Mouse (Mus musculus) left cerebral cortex, postnatal 4 days (tissue): ENCODE measurements around the gene Dsp. TPM values are rescaled to one million over a fixed set of nuclear protein-coding genes. Genes with fewer than 3 reads are reported as not detected.

Experiments
- DNase-seq: peaks from one replicate; pipeline ENCODE4 v3.0.0-alpha.2; 2022
- intact Hi-C: fragments of 180-260 bp; cut with DNase I; formaldehyde crosslinking; loops from one replicate; pipeline ENCODE4 v1.15.1; 2025
- total RNA-seq, 2 experiments: library from RNA; stranded (reverse); gene quantifications; 2 replicates each; pipeline ENCODE4 v1.2.3; 2021

Dsp gene
- total RNA-seq, result under 1 TPM; 0.38 to 0.40 TPM

DNA sequence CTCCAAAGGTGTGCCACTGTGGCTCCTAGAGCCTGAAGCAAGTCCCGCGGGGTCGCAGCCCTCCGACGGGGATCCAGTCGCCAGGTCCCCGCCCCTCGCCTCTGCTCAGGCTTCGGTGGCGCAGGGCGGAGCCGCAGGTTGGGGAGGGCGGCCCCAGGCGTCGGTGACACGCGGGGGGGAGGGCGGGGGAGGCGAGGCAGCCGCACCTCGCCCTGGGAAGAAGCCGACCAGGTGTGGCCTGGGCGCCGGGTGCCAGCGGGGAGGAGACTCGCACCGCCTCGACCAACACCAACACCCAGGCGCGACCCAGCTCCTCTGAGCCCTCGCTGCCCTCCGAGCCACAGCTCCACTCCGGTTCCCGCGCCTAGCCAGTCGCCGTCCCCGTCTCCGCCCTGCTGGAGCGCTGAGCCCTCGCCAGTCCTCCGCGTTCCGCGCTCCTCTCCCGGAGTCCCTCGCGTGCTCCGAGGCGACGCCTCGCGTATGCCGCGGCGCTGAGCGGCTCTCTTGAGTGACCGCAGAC, at the start of gene Dsp:
TSS of gene Dsp (plus strand) at position 226 of the 520 bp plus-strand sequence.
- DNase-seq, result peak; percentile 30
- intact Hi-C loops, result no loop called here

DNA sequence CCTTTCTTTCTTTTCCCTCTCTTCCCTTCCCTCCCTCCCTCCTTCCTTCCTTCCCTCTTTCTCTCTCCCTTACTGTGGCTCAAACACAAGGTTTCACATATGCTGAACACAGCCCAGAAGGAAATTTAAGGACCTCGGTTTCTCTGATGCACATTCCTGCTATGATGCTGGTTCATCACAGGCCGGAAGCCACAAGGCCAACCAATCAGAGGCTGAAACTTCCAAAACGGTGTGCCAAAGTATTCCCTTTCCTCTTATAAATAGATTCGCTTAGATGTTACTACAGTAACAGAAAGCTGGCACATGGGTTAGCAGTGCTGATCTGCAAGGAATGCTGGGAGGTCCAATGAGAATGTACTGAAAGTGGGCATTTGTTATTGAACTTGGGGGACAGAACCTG, 47.7 kb upstream of the Dsp start:
- intact Hi-C loops, result no loop called here
- no peak for DNase-seq

DNA sequence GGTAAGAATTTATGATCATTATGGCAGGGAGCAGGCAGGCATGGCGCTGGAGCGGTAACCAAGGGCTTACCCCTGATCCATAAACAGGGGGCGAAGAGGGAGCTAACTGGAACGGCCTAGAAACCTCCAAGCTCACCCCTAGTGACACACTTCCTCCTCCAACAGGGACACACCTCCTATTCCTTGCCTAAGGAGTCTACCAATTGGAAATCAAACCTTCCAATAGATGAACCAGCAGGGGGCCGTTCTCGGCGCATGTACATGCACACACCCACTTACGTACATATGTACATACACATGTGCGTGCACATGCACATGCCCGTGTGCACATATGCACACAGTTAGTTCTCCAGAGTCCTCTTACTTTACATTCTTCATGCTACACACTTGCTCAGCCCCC, 46.6 kb upstream of the Dsp start:
- DNase-seq, result no peak
- intact Hi-C loops, result no loop called here

DNA sequence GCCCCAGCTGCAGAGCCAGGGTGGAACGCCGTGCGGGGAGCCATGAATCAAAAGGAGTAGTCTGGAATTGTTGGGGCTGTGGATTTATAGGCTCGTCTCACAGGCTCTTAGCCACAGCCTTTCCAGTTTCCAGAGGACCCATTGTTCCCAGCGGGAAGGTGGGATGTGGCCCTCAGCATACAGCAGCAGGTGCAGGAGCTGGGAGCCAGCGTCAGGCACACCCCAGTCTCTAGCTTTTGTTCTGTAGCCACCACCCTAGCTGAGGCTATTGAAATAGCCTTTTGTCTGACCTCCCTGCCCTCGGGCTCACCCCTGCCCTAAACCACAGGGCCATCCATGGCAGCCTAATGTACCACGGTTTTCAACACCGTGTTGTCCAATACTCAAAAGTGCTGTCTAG, 42.0 kb upstream of the Dsp start:
- DNase-seq, result no peak
- intact Hi-C loops, result no loop called here

DNA sequence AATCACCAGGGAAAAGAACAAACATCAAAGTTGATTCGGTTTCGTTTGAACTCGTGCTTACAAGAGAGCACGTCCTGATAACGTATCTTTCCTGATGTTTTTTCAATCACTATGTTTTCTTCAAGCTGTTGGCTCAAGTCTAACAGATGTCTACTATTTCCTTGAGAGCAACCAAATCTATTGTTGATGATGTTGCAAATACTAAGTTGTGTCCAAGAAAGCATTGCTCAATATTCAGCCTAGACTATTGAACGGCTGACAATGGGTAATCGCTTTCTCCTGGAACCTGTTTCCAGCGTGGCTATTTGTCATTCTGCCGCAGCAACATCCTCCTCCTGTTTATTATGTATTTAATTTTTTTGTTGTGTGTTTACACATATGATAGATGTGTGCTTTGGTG, 28.8 kb upstream of the Dsp start:
- DNase-seq, result no peak
- intact Hi-C loops, result no loop called here

DNA sequence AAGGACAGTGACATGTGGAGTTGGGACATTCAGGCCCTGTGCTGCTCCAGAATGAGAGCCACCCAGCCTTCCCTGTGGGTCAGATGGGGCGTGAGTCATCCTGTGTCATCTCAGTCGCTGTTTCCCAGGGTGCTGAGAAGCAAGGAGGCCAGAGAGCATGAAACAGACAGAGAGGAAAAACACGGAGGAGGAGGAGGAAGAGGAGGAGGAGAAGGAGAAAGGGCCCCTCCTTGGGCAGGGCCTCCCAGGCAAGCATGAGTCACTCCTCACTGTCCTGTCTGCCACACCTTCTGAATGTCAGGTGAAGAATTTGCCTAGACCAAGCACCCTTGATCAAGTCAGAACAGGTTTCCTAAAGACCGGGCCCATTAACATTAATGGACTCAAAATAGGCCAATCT, 27.4 kb upstream of the Dsp start:
- no peak for DNase-seq

DNA sequence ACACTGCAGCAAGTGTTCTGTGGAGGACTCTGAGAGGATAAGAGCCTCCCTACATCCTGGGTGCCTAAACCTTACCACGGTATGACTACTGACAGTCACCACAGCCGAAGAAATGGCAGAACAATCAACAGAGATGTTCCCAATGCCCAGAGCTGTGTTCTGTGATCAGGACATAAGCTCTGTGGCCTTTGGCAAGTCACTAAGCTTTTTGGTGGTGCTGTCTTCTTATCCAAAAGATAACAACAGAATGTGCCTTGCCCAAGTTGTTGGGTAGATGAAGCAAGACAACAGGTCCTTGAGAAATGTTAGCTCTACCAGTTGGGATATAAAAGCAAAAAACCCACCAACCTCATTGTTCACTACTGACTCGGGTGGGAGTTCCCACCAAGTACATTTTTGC, 23.4 kb upstream of the Dsp start:
- intact Hi-C loops, result no loop called here

More for the DNA sequence above, 27.4 kb upstream of the Dsp start:
- intact Hi-C loops, result no loop called here

DNA sequence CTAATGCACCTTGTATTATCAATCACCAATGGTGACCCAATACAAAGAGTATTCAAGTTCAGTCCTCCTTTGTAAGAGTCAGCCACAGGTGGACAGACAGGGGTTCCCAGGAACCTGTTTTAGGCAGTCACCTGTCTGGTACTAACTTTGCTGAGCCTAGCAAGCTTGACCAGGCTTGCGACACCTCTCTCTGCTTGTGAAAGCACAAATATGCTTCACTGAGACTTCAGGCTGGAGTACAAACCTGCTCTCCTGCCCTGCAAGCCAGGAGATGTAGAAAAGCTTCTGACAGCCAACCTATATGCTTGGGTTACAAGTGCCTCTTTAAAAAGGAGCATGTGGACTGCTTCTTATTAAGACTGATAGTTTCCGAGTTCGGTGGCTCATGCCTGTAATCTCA, 22.8 kb upstream of the Dsp start:
- intact Hi-C loops, result no loop called here
- no peak for DNase-seq

More for the DNA sequence above, 23.4 kb upstream of the Dsp start:
- no peak for DNase-seq

DNA sequence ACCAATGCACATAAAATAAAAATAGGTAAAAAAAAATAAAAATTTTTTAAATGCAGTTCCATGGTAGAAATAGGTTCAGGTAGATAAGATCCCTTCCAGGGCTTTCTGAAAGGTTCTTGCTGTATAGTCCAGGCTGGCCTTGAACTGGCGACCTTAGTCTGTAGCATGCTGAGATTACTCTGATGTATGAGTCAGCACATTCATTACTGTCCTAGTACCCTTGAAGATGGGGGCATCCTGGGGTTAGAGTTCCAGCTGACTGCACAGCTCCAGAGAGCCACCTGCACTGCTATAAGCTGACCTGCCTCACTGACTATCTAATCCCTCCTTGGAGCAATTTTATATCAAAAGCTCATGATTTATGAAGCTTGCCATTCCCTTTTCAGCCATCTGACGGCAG, 21.6 kb upstream of the Dsp start:
- intact Hi-C loops, result no loop called here
- DNase-seq, result no peak

DNA sequence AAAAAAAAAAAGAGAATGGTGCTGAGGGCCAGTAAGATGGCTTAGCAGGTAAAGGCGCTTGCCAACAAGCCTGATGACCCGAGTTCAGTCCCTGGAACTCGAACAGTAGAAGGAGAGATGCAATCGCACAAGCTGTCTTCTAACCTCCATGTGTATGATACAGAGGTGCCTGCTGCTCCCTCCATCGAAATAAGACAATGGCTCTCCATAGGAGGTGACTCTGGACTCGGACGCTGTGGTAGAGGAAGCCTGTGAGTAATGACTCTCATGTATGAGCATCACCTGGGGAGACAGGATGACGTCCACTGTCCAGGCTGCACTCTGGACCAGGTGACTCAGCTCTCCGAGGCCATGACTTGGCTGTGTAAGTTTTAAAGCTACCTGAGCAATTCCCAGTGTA, 21.0 kb upstream of the Dsp start:
- intact Hi-C loops, result no loop called here
- no peak for DNase-seq

DNA sequence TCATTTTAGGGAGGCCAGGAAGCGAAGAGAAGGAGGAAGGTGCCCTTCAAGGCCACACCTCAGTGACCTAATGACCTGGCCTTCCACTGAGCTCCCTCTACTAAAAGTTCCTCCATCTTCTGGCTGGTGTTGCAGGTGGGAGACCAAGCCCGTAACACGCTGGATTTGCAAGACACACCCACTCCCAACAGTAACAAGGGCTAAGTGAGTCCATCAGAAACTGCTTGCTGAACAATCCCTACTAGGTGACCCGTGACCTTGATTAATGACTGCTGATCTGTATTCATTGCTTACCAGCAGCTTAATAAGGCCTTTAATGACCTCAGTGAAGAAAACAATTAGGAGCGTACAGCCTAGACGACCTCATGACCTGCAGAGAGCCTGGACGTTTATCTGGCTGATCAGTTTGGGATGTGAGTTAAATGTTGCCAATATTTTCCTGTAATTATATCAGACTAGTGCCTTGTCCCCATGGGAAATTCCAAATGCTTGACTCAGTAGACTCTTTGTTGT, 18.0 kb upstream of the Dsp start:
- no peak for DNase-seq
- intact Hi-C loops, result no loop called here

DNA sequence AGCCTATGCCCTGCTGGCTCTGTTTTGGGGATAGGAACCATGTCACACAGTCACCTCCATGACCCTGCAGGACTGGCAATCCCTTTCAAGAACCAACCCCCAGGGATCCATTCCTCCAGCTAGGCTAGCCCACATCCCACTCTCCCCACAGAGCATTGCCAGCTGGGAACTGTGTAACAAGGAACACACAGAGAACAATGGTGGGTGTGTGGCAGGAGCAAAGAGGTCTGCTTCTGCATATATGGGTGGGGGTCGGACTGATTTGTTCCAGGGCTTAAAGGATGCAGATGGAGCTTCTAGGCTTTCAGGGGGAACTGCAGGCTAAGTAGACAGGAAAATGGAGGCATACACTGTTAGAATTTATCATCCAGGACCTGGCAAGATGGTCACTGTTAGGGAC, 10.6 kb upstream of the Dsp start:
- intact Hi-C loops, result no loop called here
- no peak for DNase-seq

DNA sequence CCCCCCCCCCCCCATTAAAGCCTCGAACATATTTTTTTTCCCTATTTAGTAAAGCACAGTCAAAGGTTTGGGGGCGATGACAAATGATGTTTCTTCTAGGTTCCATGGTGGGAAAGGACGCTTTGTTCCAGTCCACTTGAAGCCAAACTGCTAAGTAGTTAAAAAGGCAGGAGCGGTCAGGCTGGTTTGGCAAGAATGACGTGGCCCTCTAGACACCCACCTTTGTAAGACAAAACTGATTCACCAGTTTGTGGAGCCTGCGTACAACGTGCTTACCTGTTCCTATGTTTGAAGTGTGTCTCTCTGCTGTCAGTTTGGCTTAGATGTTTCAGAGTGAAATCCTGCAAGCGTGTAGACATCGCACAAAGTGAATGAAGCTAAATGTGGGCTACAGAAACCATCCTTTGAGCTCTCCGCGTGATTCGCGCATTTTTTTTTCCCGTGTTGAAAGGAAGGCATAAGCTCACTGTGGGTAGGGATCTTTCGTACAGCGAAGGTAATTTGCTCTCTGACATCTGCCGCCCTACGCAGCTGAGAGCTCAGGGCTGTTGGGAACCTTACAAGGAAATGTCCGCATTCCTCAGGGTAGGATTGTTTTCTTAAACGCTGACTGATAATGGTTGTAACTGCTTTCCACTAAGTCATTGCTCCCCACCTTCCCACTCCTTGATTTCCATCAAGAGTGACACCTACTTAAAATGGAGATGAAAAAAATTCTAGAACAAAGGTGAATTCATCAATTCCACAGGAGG, 6.0 kb upstream of the Dsp start:
- no peak for DNase-seq
- intact Hi-C loops, result no loop called here

DNA sequence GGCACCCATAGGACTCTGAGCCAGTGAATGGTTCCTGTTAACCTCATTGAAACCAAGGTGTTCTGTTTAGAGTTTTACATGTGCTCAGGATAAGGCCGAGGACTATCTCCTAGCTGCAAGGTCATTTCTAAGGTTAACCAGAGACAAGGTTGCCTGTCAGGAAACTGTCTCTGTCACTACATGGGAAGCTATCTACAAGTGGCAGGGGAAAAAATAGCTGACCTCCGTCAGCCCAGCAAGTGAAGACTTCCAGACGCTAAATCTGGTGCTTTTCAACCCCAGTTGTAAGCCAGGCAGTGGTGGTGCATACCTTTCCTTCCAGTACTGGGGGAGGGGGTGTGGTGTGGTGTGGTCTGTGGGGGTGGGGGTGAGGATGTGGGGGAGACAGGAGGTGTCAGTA, 2.7 kb upstream of the Dsp start:
- no peak for DNase-seq
- intact Hi-C loops, result no loop called here

DNA sequence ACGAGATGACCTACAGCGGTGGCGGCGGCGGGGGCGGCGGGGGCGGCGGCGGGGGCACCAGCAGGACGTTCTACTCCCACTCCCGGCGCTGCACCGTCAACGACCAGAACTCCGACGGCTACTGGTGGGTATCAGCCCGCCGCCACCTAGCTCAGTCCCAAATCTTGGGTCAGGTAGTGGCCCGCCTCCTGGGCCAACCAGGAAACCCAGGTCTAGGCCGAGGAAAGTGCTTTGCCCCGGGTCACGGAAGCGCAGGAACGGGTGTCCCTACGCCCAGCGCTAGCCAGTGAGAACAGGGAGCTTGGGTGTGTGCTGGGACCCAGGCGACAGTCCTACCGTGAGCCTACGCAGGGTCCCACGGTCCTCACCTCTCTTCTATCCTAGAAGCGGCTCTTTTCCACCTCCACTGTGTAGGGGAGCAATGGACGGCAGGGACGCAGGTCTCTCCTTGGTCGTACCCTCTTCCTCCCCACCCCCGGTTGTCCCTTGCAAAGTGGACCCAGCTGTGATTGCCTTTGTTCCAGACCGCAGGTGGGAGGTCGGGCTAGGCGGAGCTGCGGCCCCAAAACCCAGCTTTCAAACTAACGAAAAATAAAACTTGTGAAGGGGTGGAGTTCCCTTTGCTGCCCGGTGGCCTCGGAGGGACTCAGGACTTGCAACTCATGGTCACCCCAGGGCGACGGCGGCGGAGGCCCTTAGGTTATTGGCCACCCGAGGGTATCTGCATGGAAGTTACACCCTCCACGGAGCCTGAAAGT, 756 bp downstream of the Dsp start:
- intact Hi-C loops, result no loop called here
- no peak for DNase-seq

DNA sequence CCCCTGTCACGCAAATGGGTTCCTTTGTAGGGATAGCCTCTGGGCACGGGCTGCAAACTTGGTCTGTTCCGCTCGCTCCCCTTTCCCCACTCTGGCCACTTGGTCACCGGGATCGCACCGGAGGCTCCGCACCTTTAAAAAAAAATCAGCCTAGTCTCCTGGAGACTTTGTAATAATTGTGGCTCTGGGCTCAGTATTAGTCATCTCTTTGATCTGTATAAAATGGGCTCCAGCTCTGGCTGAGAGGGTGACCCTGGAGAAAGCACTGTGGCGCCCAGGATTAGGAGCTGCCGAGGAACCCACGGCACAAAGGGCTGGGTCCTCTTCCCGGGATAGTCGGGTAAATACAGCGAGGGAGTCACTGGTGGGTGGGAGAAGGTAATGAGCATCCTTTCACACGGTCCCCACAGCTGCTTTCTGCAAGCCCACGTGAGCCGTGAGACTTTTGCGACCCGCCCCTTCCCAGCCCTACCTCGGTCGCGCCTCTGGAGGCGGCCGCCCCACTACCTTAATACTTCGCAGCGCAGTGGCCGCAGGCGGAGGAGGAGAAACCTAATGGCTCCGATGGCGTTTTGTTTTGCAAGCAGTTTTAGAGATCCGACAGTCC, 1.4 kb downstream of the Dsp start:
- intact Hi-C loops, result no loop called here
- DNase-seq, result no peak

DNA sequence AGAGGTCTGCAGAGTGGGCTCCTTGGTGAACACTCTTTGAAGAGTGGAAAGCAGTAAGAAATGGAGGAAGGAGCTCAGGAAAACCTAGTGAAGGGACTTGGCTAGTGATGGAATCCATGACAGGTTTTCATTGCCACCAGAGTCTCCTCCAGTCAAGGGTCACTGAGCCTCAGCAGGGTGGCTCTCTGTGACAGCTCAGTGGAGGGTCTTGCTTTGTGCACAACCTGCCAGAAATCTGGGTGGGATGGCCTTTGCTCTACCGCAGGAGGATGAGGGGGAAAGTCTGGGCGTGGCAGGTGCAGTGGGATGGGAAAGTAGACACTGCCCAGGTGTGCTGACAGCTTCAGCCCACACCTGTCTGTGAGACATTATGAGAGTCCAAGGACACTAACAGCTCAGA, 4.4 kb downstream of the Dsp start:
- intact Hi-C loops, result no loop called here
- no peak for DNase-seq

DNA sequence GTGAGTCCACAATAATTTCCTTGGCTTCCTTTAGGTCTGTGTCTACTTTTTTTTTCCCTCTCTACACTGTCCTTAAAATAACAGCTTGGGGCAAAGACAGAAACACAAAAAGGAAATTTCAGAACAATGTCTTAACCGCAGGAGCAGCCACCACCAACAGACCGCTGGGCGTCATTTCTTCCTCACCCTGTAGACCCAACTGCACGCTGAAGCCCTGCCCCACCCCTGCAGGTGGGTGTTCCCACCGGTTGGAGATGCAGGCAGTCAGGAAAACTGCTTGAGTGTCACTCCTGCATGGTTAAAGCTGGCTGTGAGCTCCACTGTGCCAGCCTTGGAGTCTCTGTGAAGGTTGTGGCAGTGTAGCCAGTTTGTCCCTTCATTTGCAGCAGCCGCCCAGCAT, 6.5 kb downstream of the Dsp start:
- no peak for DNase-seq
- intact Hi-C loops, result no loop called here

DNA sequence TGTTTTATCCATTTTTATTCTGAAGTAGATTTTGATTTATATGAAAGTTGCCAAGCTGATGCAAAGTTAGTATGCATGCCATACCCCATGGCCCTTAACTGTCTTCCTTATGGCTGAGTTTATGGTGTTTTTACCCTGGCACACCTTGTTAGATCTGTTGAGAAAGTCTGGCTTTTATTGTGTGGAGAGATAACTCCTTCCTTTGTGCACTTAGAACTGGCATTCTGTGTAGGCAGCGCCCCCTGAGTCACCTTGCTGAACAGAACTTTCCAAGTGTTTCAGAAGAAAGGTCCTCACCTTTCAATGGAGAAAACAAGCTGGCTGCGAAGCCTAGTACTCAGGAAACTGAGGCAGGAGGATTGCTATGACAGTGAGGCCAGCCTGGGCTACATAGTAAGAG, 10.9 kb downstream of the Dsp start:
- intact Hi-C loops, result no loop called here
- no peak for DNase-seq

DNA sequence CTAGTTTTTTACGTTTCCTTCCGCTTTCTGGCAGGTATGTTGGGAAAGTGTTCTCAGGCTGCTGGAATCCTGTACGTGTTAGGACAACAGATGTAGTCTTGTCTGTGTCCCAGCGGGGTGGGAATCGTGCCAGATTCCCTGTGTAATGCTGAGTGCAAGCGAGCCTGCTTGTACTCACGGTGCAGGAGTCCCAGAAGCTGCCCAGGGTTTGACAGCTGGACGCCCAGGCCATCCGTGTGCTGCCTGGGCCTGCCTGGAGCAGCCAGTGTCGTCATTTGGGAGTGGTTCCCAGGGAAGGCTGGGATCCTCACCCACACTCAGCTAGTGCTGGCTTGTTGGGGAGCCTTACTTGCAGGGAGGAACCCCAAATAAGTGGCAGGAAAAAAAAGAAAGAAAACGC, 11.6 kb downstream of the Dsp start:
- intact Hi-C loops, result no loop called here
- peak; percentile 73 for DNase-seq

DNA sequence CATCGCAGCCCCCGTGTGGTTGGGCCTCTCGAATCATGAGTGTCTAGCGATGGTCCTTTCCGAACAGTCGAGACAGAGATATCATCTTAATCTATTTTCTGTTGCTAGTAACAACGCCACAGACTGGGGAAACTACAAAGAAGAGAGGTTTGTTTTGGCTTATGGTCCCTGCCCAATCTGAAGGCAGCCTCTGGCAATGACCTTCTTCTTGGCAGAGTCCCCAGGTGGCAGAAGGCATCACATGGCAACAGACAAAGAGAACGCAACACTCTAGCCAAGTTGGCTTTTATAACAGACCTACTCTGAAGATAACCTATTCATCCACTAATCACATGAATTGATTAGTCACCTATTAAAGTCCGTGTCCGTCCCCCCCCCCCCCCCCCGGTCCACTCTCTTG, 13.8 kb downstream of the Dsp start:
- intact Hi-C loops, result no loop called here
- peak; percentile 59 for DNase-seq

DNA sequence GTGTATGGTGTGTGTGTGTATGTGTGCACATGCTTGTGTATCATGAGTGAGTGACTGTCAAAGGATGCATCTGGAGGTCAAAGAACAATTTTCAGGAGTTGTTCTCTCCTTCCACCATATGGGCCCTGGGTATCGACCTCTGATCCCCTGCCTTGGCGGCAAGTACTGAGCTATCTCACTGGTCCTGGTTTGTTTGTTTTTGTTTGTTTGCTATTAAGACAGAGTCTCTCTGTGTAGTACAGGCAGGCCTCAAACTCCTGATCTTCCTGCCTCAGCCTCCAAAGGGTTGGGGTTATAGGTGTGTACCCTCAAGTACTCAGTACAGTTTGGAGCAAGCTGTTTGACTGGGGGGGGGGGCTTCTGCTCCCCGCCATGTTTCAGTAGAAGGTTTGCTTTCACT, 16.0 kb downstream of the Dsp start:
- intact Hi-C loops, result no loop called here
- DNase-seq, result no peak
